Mouse (Mus musculus): Measurements from ENCODE around the gene Dennd4a.

GRCm38 (mm10) chr9:64940731-64941346 is 129.7 kb downstream of the Dennd4a start:
- TF ChIP-seq CTCF (IDR thresholded peaks at IDR 0.05; ENCODE audit: low read depth), result no peak
- TF ChIP-seq EP300 (IDR thresholded peaks at IDR 0.05; ENCODE audit: low read depth), result no peak

All from liver, postnatal 0 days (tissue).